Comparison of ENCODE assay signal across 25 mouse cellular contexts in genomic region chr2:56440916-56441315, GRCm38 (mm10).
DNase-seq lines count a peak whose midpoint lies in the region; ATAC-seq and TF ChIP-seq lines count a peak whose summit lies in the region.
"Had no signal": no experiment of that assay in that cellular context is flagged by ENCODE, and none has a peak within 500 bp of the region (broad histone marks: within the 10 kb centered on the region; RNA-seq: fewer than 3 reads in every experiment).

No protein-coding gene starts in this region.

- no peaks in the 10 kb centered on the region for H3K27me3 ChIP-seq in neural tube, embryonic 15.5 days (replicated peaks)
- no peaks in the 10 kb centered on the region for H3K27me3 ChIP-seq in kidney, embryonic 16.5 days (ENCODE audit: insufficient read depth, low read length)
- H3K27me3 ChIP-seq: forebrain, embryonic 13.5 days; heart, embryonic 13.5 days had no signal

- H3K4me2 ChIP-seq in neural tube, embryonic 15.5 days, result no peak overlapping the region
- no peak overlapping the region for H3K4me2 ChIP-seq in kidney, embryonic 16.5 days (replicated peaks; ENCODE audit: low read depth, low read length)
- H3K4me2 ChIP-seq: forebrain, embryonic 13.5 days; heart, embryonic 13.5 days; hindbrain, embryonic 14.5 days had no signal

- no peaks in the 10 kb centered on the region for H3K4me1 ChIP-seq in ES-E14 (ENCODE audit: control insufficient read depth in 2 of 2, insufficient read depth in 2 of 2, low read length in 2 of 2, poor library complexity in 1 of 2)
- no peaks in the 10 kb centered on the region for H3K4me1 ChIP-seq in neural tube, embryonic 15.5 days
- no peaks in the 10 kb centered on the region for H3K4me1 ChIP-seq in kidney, embryonic 16.5 days (ENCODE audit: insufficient read depth, low read length)
- H3K4me1 ChIP-seq: forebrain, embryonic 10.5 days; forebrain, embryonic 13.5 days; heart, embryonic 10.5 days; heart, embryonic 13.5 days had no signal

- no peak for DNase-seq in layer of hippocampus, adult 2 months (ENCODE audit: low spot score in 2 of 2)
- no peak for DNase-seq in layer of hippocampus, adult 9-10 months (ENCODE audit: low spot score)
- DNase-seq in ES-E14 (ENCODE audit: low read depth, low spot score) (peak; percentile 26), WW6 (ENCODE audit: low read depth, low spot score) (peak; percentile 33)
- DNase-seq: adrenal gland, postnatal 10 days; adrenal gland, postnatal 36 days; cerebellum, adult 18-20 months; cerebellum, adult 9-10 months; cerebellum, postnatal 14 days; gastrocnemius, postnatal 10 days; gastrocnemius, postnatal 36 days; heart, adult 2 months; heart, postnatal 14 days; heart, postnatal 4 days had no signal

- H3K4me3 ChIP-seq in layer of hippocampus, adult 2 months, result no peak overlapping the region
- no peak overlapping the region for H3K4me3 ChIP-seq in ES-E14 (ENCODE audit: insufficient read depth in 1 of 2, low read depth in 1 of 2, low read length in 2 of 2, poor library complexity in 1 of 2, severe bottlenecking in 1 of 2)
- H3K4me3 ChIP-seq in neural tube, embryonic 15.5 days (replicated peaks), result no peak overlapping the region
- no peak overlapping the region for H3K4me3 ChIP-seq in kidney, embryonic 16.5 days (ENCODE audit: low read length)
- H3K4me3 ChIP-seq: forebrain, embryonic 10.5 days; forebrain, embryonic 13.5 days; heart, adult 2 months; heart, embryonic 10.5 days; heart, embryonic 13.5 days had no signal

- no peaks in the 10 kb centered on the region for H3K36me3 ChIP-seq in ES-E14 (ENCODE audit: control insufficient read depth, insufficient read depth, low read length, poor library complexity, severe bottlenecking)
- H3K36me3 ChIP-seq in neural tube, embryonic 15.5 days, result no peaks in the 10 kb centered on the region
- H3K36me3 ChIP-seq in kidney, embryonic 16.5 days (ENCODE audit: insufficient read depth, low read length), result no peaks in the 10 kb centered on the region
- H3K36me3 ChIP-seq: forebrain, embryonic 10.5 days; G1E; heart, embryonic 10.5 days; heart, embryonic 13.5 days had no signal

- no peak overlapping the region for H3K27ac ChIP-seq in layer of hippocampus, adult 2 months
- H3K27ac ChIP-seq in ES-E14 (ENCODE audit: insufficient read depth, low read depth, low read length, poor library complexity, severe bottlenecking), result no peak overlapping the region
- no peak overlapping the region for H3K27ac ChIP-seq in neural tube, embryonic 15.5 days (replicated peaks)
- no peak overlapping the region for H3K27ac ChIP-seq in kidney, embryonic 16.5 days (ENCODE audit: low read length)
- H3K27ac ChIP-seq: forebrain, embryonic 10.5 days; forebrain, embryonic 13.5 days; heart, adult 2 months; heart, embryonic 10.5 days; heart, embryonic 13.5 days; hindbrain, embryonic 14.5 days had no signal

- TF ChIP-seq CTCF in layer of hippocampus, adult 2 months (conservative IDR thresholded peaks at IDR 0.05), result 0 out of 2 replicates have a peak, but pooled peaks have one; percentile 25

- in situ Hi-C loops in ES-E14 (cut with MboI; ENCODE audit: low sequenced_read_pairs in 2 of 2, unreplicated experiment in 2 of 2), result no loop called here

- 86% methylated on average over 10 of the region's 10 CpGs for WGBS in neural tube, embryonic 15.5 days
- WGBS in kidney, embryonic 16.5 days, result 81% methylated on average over 10 of the region's 10 CpGs

- no peak overlapping the region for H3K9ac ChIP-seq in ES-E14 (ENCODE audit: insufficient read depth, low read depth, low read length, poor library complexity, severe bottlenecking)
- H3K9ac ChIP-seq in neural tube, embryonic 15.5 days (replicated peaks), result no peak overlapping the region
- no peak overlapping the region for H3K9ac ChIP-seq in kidney, embryonic 16.5 days (replicated peaks; ENCODE audit: low read length)
- H3K9ac ChIP-seq: forebrain, embryonic 13.5 days; heart, embryonic 13.5 days; hindbrain, embryonic 14.5 days had no signal

- H3K9me3 ChIP-seq in ES-E14 (ENCODE audit: control insufficient read depth, insufficient read depth, low read depth, low read length), result no peaks in the 10 kb centered on the region
- no peaks in the 10 kb centered on the region for H3K9me3 ChIP-seq in neural tube, embryonic 15.5 days (replicated peaks)
- no peaks in the 10 kb centered on the region for H3K9me3 ChIP-seq in kidney, embryonic 16.5 days (ENCODE audit: low read length)
- H3K9me3 ChIP-seq: forebrain, embryonic 10.5 days; forebrain, embryonic 13.5 days; G1E; heart, embryonic 10.5 days; heart, embryonic 13.5 days had no signal

- ATAC-seq in neural tube, embryonic 15.5 days (ENCODE audit: low FRiP score), result no peak
- ATAC-seq in kidney, embryonic 16.5 days (ENCODE audit: low FRiP score, low TSS enrichment), result no peak
- ATAC-seq: CD4-positive, CD25-positive, alpha-beta regulatory T cell, adult 4 months; forebrain, embryonic 13.5 days; forebrain, embryonic 16.5 days; Patski had no signal

TF ChIP-seq in ES-E14, 5 proteins besides CTCF, POLR2A, EP300 and RAD21:
- no peak for TF ChIP-seq CHD2 (IDR thresholded peaks at IDR 0.05; ENCODE audit: low read depth, low read length)
- no peak for TF ChIP-seq ZNF384 (IDR thresholded peaks at IDR 0.05; ENCODE audit: low read depth, low read length)
- TF ChIP-seq MAFK (IDR thresholded peaks at IDR 0.05; ENCODE audit: insufficient read depth, low read depth, low read length), result no peak
- TF ChIP-seq ZC3H11A (IDR thresholded peaks at IDR 0.05; ENCODE audit: borderline replicate concordance, low read depth, low read length), result no peak
- no peak for TF ChIP-seq HCFC1 (IDR thresholded peaks at IDR 0.05; ENCODE audit: borderline replicate concordance, insufficient read depth, low read length)
TF ChIP-seq in ES-E14: peak in this region for 0.

Comparison
In these comparisons a context has a peak if more than half of its experiments do, and no peak if none do; other contexts are left out.
1. DNase-seq: peak in ES-E14 (single experiment) and WW6 (single experiment); none in layer of hippocampus, adult 2 months (0 of 2) and layer of hippocampus, adult 9-10 months (single experiment).